Mouse (Mus musculus): ENCODE measurements at regions not wholly inside any gene's neighbourhood (a gene's known extent, or its start where the extent isn't known, plus 50 kb on each side); places are given as distances from the start of the nearest gene placed in this dataset.

DNA sequence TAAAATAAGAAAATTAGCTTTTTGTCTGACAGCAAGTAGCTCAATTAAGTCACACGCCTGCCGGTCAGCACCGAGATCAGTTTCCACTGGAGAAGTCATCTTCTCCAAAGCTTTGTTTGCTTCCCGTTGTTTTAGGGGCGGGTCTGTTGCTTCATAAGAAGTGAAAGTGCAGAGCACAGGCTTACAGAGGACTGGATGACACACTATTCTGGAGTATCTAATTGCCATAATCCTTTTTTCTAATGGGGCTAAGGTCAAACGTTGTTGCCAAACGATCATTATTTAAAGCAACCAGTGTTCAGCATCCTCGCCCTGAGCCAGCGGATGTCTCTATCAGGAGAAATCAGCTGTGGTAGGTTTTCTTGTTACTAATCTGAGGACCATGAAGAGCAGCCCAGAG lies 128.5 kb downstream of the Mtx2 start:
- ATAC-seq (replicated peaks; ENCODE audit: insufficient number of reproducible peaks, low FRiP score, low TSS enrichment, low read depth) = no peak
- WGBS = 78% methylated on average over 9 of the region's 9 CpGs

DNA sequence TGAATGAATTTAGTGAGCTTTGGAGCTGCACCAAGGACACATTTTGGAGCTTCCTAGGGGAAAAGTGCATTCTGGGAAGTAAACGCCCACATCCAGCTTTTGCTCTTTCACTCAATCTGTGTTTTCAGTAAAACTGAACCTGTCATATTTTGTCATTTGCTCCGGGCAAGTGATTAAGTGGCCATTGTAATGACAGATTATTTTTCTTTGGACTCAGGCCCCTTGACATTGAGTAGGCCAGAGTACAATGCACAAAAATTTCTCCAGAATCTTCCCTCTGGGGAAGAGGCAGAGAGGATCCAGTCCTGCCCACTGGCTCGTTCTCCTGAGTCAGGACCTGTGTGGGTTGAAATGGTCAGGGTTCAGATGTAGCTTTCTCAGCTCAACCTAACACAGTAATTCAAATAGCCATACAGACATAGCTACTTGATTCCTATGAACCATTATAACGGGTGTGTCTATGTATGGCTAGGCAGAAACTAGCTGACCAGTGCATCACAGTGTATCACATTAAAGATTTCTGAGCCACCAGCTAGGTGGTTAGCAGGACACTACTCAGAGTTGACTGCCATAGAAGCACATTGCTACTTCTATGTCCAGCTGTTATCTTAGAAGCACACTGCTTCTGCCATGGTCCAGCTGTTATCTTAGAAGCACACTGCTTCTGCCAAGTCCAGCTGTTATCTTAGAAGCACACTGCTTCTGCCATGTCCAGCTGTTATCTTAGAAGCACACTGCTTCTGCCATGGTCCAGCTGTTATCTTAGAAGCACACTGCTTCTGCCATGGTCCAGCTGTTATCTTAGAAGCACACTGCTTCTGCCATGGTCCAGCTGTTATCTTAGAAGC lies 129.9 kb downstream of the Mtx2 start:
- ATAC-seq (replicated peaks; ENCODE audit: insufficient number of reproducible peaks, low FRiP score, low TSS enrichment, low read depth) (no peak), DNase-seq (ENCODE audit: low spot score) (no peak)
- Histone ChIP-seq H3K27ac (replicated peaks; ENCODE audit: low read depth, low read length) (no peak overlapping the region), H3K4me1 (ENCODE audit: control insufficient read depth, insufficient read depth, low read length) (no peaks in the 10 kb centered on the region), H3K4me2 (ENCODE audit: low read depth, low read length) (no peak overlapping the region), H3K9ac (replicated peaks; ENCODE audit: low read length) (no peak overlapping the region), H3K27me3 (ENCODE audit: control insufficient read depth, insufficient read depth, low read length) (no peaks in the 10 kb centered on the region), H3K4me3 (ENCODE audit: low read depth, low read length) (no peak overlapping the region), H3K36me3 (replicated peaks; ENCODE audit: control insufficient read depth, insufficient read depth, low read depth, low read length) (no peaks in the 10 kb centered on the region), H3K9me3 (replicated peaks; ENCODE audit: control insufficient read depth, low read length) (no peaks in the 10 kb centered on the region)
- WGBS = 83% methylated on average over 4 of the region's 4 CpGs

More for the DNA sequence above, 128.5 kb downstream of the Mtx2 start:
- Histone ChIP-seq H3K27me3 (ENCODE audit: control insufficient read depth, insufficient read depth, low read length) (no peaks in the 10 kb centered on the region), H3K27ac (replicated peaks; ENCODE audit: low read depth, low read length) (no peak overlapping the region), H3K36me3 (replicated peaks; ENCODE audit: control insufficient read depth, insufficient read depth, low read depth, low read length) (no peaks in the 10 kb centered on the region), H3K4me3 (ENCODE audit: low read depth, low read length) (no peak overlapping the region), H3K4me2 (ENCODE audit: low read depth, low read length) (no peak overlapping the region), H3K9me3 (replicated peaks; ENCODE audit: control insufficient read depth, low read length) (no peaks in the 10 kb centered on the region), H3K9ac (replicated peaks; ENCODE audit: low read length) (no peak overlapping the region), H3K4me1 (ENCODE audit: control insufficient read depth, insufficient read depth, low read length) (no peaks in the 10 kb centered on the region)
- DNase-seq (ENCODE audit: low spot score) = no peak

DNA sequence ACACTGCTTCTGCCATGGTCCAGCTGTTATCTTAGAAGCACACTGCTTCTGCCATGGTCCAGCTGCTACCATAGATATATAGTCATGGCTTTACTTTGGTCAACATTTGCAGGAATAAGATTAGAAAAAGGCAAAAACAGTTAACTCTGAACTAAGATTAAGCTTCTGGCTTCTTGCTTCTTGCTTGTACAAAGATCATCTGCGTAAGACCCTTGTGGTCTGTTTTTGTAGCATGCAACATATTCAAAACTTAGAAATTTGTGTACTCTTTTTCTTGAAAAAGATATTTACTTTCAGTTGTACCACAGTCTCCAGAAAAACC lies 130.5 kb downstream of the Mtx2 start:
- no peaks in the 10 kb centered on the region for H3K27me3 ChIP-seq (ENCODE audit: control insufficient read depth, insufficient read depth, low read length)
- no peak overlapping the region for H3K27ac ChIP-seq (replicated peaks; ENCODE audit: low read depth, low read length)
- no peaks in the 10 kb centered on the region for H3K36me3 ChIP-seq (replicated peaks; ENCODE audit: control insufficient read depth, insufficient read depth, low read depth, low read length)
- no peak for ATAC-seq (replicated peaks; ENCODE audit: insufficient number of reproducible peaks, low FRiP score, low TSS enrichment, low read depth)
- no peak overlapping the region for H3K4me2 ChIP-seq (ENCODE audit: low read depth, low read length)
- WGBS = 92% methylated on average over 1 of the region's 1 CpGs
- DNase-seq (ENCODE audit: low spot score) = no peak
- no peaks in the 10 kb centered on the region for H3K9me3 ChIP-seq (replicated peaks; ENCODE audit: control insufficient read depth, low read length)
- H3K9ac ChIP-seq (replicated peaks; ENCODE audit: low read length) = no peak overlapping the region
- no peak overlapping the region for H3K4me3 ChIP-seq (ENCODE audit: low read depth, low read length)
- H3K4me1 ChIP-seq (ENCODE audit: control insufficient read depth, insufficient read depth, low read length) = no peaks in the 10 kb centered on the region

DNA sequence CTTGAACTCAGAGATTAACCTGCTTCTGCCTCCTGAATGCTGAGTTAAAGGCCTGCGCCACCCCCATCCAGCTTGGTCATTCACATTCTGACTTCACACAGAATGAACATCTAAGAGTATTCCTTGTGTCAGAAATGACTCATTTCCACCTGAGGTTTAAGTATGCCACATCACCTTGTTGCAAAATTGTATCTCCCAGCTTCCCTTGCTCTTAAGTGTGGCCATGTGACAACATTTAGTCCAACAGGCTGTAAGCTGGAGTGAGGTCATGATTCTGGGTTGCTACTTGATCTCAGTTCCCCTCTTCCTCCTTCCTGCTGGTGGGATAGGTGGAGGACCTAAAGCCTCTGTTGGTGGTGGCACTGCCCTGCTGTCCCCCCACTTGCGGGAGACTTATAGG lies 131.0 kb downstream of the Mtx2 start:
- ATAC-seq (replicated peaks; ENCODE audit: insufficient number of reproducible peaks, low FRiP score, low TSS enrichment, low read depth) (no peak), DNase-seq (ENCODE audit: low spot score) (no peak)
- H3K27me3 ChIP-seq (ENCODE audit: control insufficient read depth, insufficient read depth, low read length) = no peaks in the 10 kb centered on the region
- H3K27ac ChIP-seq (replicated peaks; ENCODE audit: low read depth, low read length) = no peak overlapping the region
- H3K9me3 ChIP-seq (replicated peaks; ENCODE audit: control insufficient read depth, low read length) = no peaks in the 10 kb centered on the region
- no peaks in the 10 kb centered on the region for H3K4me1 ChIP-seq (ENCODE audit: control insufficient read depth, insufficient read depth, low read length)
- no peak overlapping the region for H3K9ac ChIP-seq (replicated peaks; ENCODE audit: low read length)
- 96% methylated on average over 2 of the region's 2 CpGs for WGBS
- no peak overlapping the region for H3K4me2 ChIP-seq (ENCODE audit: low read depth, low read length)
- no peak overlapping the region for H3K4me3 ChIP-seq (ENCODE audit: low read depth, low read length)
- H3K36me3 ChIP-seq (replicated peaks; ENCODE audit: control insufficient read depth, insufficient read depth, low read depth, low read length) = no peaks in the 10 kb centered on the region

DNA sequence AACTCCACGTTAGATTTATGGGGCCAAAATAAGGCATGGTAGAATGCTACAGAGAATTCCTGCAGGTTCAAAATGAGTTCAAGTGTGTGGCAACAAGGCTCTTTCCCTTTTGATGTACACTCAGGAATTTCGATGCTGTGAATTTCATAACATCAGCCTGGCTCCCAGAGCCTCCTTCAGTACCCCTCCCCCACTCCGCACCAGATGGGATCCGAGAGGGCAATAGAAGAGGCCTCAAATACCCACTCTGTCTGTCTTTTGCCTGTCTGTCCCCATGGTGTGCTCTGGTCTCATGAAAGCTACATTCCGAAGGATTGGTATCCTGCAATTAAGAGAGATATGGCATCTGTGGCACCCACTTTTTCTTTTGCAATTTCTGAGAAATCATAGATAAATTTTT lies 134.3 kb downstream of the Mtx2 start:
- ATAC-seq (replicated peaks; ENCODE audit: insufficient number of reproducible peaks, low FRiP score, low TSS enrichment, low read depth) (no peak), DNase-seq (ENCODE audit: low spot score) (peak; percentile 30)
- Histone ChIP-seq H3K27ac (replicated peaks; ENCODE audit: low read depth, low read length) (no peak overlapping the region), H3K36me3 (replicated peaks; ENCODE audit: control insufficient read depth, insufficient read depth, low read depth, low read length) (no peaks in the 10 kb centered on the region), H3K27me3 (ENCODE audit: control insufficient read depth, insufficient read depth, low read length) (no peaks in the 10 kb centered on the region), H3K9ac (replicated peaks; ENCODE audit: low read length) (no peak overlapping the region), H3K9me3 (replicated peaks; ENCODE audit: control insufficient read depth, low read length) (no peaks in the 10 kb centered on the region), H3K4me1 (ENCODE audit: control insufficient read depth, insufficient read depth, low read length) (no peaks in the 10 kb centered on the region), H3K4me2 (ENCODE audit: low read depth, low read length) (no peak overlapping the region), H3K4me3 (ENCODE audit: low read depth, low read length) (no peak overlapping the region)
- WGBS = 57% methylated on average over 5 of the region's 5 CpGs

DNA sequence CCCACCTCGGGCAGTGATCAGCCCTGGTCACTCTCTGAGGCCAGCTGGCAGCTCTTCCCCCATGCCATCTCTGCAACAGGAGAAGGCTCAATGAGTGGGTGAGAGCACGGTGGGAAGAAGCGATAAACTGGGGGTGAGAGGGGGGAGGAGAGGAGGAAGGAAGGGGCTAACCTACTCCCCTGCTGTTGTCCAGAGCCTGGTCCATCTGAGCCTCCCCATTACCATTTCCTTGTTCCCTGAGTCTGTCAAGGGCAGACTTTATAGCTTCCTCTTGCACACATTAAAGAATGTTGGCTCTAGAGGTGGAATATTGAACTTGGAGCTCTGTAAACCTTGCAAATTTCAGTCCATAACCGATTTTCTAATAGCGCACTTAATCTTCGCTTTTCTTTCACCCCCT lies 136.8 kb downstream of the Mtx2 start:
- H3K27me3 ChIP-seq (ENCODE audit: control insufficient read depth, insufficient read depth, low read length) = no peaks in the 10 kb centered on the region

DNA sequence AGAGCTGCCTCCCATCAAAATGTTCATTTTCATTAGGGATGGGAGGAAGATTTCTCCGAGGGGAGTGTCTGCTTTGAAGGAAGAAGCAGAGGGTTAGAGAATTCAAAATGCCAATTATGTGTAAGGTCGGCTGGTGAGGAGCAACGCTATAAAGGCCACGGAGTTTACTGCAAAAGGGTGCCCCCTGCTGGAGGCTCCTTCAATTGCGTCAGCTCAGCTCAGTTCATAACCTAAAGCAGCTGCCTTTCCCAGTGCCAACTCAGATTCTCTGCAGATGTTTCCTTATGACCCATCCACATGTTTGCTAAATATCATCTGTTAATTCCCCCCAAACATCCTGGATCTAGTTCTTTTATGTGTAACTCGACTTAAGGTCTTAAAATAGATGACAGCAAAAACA lies 138.8 kb downstream of the Mtx2 start:
- ATAC-seq (replicated peaks; ENCODE audit: insufficient number of reproducible peaks, low FRiP score, low TSS enrichment, low read depth) = peak; percentile 65; the same call in 1 of the 2 replicates
- no peaks in the 10 kb centered on the region for H3K9me3 ChIP-seq (replicated peaks; ENCODE audit: control insufficient read depth, low read length)
- H3K27ac ChIP-seq (replicated peaks; ENCODE audit: low read depth, low read length) = no peak overlapping the region
- no peak overlapping the region for H3K4me3 ChIP-seq (ENCODE audit: low read depth, low read length)
- no peak overlapping the region for H3K9ac ChIP-seq (replicated peaks; ENCODE audit: low read length)
- H3K4me1 ChIP-seq (ENCODE audit: control insufficient read depth, insufficient read depth, low read length) = no peaks in the 10 kb centered on the region; the same call in 1 of the 2 replicates
- H3K27me3 ChIP-seq (ENCODE audit: control insufficient read depth, insufficient read depth, low read length) = no peaks in the 10 kb centered on the region
- WGBS = under 1% methylated on average over 6 of the region's 6 CpGs
- peak; percentile 95 for DNase-seq (ENCODE audit: low spot score)
- H3K36me3 ChIP-seq (replicated peaks; ENCODE audit: control insufficient read depth, insufficient read depth, low read depth, low read length) = no peaks in the 10 kb centered on the region
- H3K4me2 ChIP-seq (ENCODE audit: low read depth, low read length) = no peak overlapping the region

More for the DNA sequence above, 136.8 kb downstream of the Mtx2 start:
- DNase-seq (ENCODE audit: low spot score) (no peak), ATAC-seq (replicated peaks; ENCODE audit: insufficient number of reproducible peaks, low FRiP score, low TSS enrichment, low read depth) (no peak)
- no peaks in the 10 kb centered on the region for H3K36me3 ChIP-seq (replicated peaks; ENCODE audit: control insufficient read depth, insufficient read depth, low read depth, low read length)
- H3K27ac ChIP-seq (replicated peaks; ENCODE audit: low read depth, low read length) = no peak overlapping the region
- H3K4me3 ChIP-seq (ENCODE audit: low read depth, low read length) = no peak overlapping the region
- 90% methylated on average over 6 of the region's 6 CpGs for WGBS
- no peak overlapping the region for H3K9ac ChIP-seq (replicated peaks; ENCODE audit: low read length)
- H3K4me2 ChIP-seq (ENCODE audit: low read depth, low read length) = no peak overlapping the region
- H3K4me1 ChIP-seq (ENCODE audit: control insufficient read depth, insufficient read depth, low read length) = no peaks in the 10 kb centered on the region; the same call in 1 of the 2 replicates
- no peaks in the 10 kb centered on the region for H3K9me3 ChIP-seq (replicated peaks; ENCODE audit: control insufficient read depth, low read length)

DNA sequence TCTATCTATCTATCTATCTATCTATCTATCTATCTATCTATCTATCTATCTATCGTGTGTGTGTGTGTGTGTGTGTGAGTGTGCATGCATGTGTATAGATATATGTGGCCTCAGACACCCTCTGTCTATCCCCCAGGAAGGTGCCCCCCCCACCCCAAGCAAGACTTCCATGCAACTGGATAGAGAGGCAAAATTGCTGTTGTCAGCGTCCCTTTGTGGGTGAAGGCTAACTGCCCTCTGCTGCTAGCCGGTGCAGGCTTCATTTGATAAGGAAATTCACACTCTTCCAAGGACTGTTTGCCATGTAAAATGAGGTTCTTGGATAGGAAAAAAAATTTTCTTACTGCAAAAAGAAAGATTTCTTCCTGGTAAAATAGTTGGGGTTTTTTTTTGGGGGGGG lies 139.4 kb downstream of the Mtx2 start:
- DNase-seq (ENCODE audit: low spot score) (no peak), ATAC-seq (replicated peaks; ENCODE audit: insufficient number of reproducible peaks, low FRiP score, low TSS enrichment, low read depth) (no peak)
- Histone ChIP-seq H3K9me3 (replicated peaks; ENCODE audit: control insufficient read depth, low read length) (no peaks in the 10 kb centered on the region), H3K4me2 (ENCODE audit: low read depth, low read length) (no peak overlapping the region), H3K36me3 (replicated peaks; ENCODE audit: control insufficient read depth, insufficient read depth, low read depth, low read length) (no peaks in the 10 kb centered on the region), H3K4me3 (ENCODE audit: low read depth, low read length) (no peak overlapping the region), H3K9ac (replicated peaks; ENCODE audit: low read length) (no peak overlapping the region), H3K27ac (replicated peaks; ENCODE audit: low read depth, low read length) (no peak overlapping the region), H3K27me3 (ENCODE audit: control insufficient read depth, insufficient read depth, low read length) (no peaks in the 10 kb centered on the region), H3K4me1 (ENCODE audit: control insufficient read depth, insufficient read depth, low read length) (no peaks in the 10 kb centered on the region; the same call in 1 of the 2 replicates)
- 42% methylated on average over 3 of the region's 3 CpGs for WGBS
